Mouse (Mus musculus) lung, embryonic 15.5 days (tissue): Measurements from ENCODE around the gene Spns3. TPM values are rescaled to one million over a fixed set of nuclear protein-coding genes. Genes with fewer than 3 reads are reported as not detected.
A peak's percentile ranks its signal among the peaks of the same experiment; 100 is the strongest.

Source experiments
- ATAC-seq: fragments of 200-750 bp; cut with Nextera tagmentation; 2 replicates; pipeline ENCODE4 v1.8.0; 2017; ENCODE audit warnings: moderate number of reproducible peaks, borderline replicate concordance; ENCODE audit not compliant: low FRiP score, low TSS enrichment; ENCODE audit errors: extremely low read depth
- H3K27ac ChIP-seq: fragments of 300-500 bp; sonication (generic); 2 replicates; pipeline ENCODE4 v1.5.1; 2015; ENCODE audit warnings: moderate library complexity, mild to moderate bottlenecking, inconsistent platforms
- H3K27me3 ChIP-seq: fragments of 300-500 bp; sonication (generic); 2 replicates; pipeline ENCODE4 v1.6.1; 2015; ENCODE audit warnings: inconsistent platforms
- H3K36me3 ChIP-seq: fragments of 300-500 bp; sonication (generic); 2 replicates; pipeline ENCODE4 v1.6.1; 2015; ENCODE audit warnings: inconsistent platforms
- H3K4me1 ChIP-seq: fragments of 300-500 bp; sonication (generic); 2 replicates; pipeline ENCODE4 v1.6.1; 2015; ENCODE audit warnings: inconsistent platforms
- H3K4me2 ChIP-seq: fragments of 300-500 bp; sonication (generic); 2 replicates; pipeline ENCODE4 v1.6.1; 2015; ENCODE audit warnings: inconsistent platforms, mild to moderate bottlenecking, moderate library complexity
- H3K4me3 ChIP-seq: fragments of 300-500 bp; sonication (generic); 2 replicates; pipeline ENCODE4 v1.5.1; 2015; ENCODE audit warnings: mild to moderate bottlenecking, inconsistent platforms
- H3K9ac ChIP-seq: fragments of 300-500 bp; sonication (generic); 2 replicates; pipeline ENCODE4 v1.6.1; 2015; ENCODE audit warnings: inconsistent platforms
- H3K9me3 ChIP-seq: fragments of 300-500 bp; sonication (generic); 2 replicates; pipeline ENCODE4 v1.6.1; 2016; ENCODE audit warnings: inconsistent platforms
- whole genome bisulfite sequencing: fragments of 180-500 bp; shearing (Covaris S2); methylation state at CpG from one replicate; pipeline ENCODE4 v1.1.7; 2015; 5-methylcytosine and 5-hydroxymethylcytosine counted together
- polyA plus RNA-seq: library from polyadenylated mRNA; unstranded; fragments of >200 nt; fragmentation: Nextera tagmentation; extraction: Ambion mirVana; gene quantifications from 2 replicates; pipeline ENCODE4 v1.2.1, GENCODE M21; 2015

Gene Spns3
- polyA plus RNA-seq, 1 experiment from 2014 or later: 0.22 TPM

DNA sequence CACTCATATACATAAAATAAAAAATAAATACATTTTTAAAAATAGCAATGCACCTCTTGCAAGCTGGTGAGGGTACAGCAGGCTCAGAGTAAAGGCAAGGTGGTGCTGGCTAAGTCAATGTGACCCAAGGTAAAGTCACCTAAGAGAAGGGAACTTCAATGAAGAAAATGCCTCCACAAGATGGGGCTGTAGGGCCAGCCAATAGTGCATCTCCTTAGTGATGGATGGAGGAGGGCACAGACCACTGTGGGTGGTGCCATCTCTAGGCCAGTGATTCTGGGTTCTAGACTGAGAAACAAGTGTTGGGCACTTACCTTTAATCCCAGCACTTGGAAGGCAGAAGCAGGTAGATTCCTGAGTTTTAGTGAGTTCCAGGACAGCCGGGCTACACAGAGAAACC, 23.5 kb upstream of the Spns3 start:
- no peaks in the 10 kb centered on the region for H3K27me3 ChIP-seq
- H3K4me1 ChIP-seq: peaks cover 14% of the 10 kb centered on the region
- H3K9me3 ChIP-seq: no peaks in the 10 kb centered on the region
- WGBS: 88% methylated on average over 1 of the region's 1 CpGs
- H3K27ac ChIP-seq: no peak overlapping the region
- H3K9ac ChIP-seq: no peak overlapping the region
- H3K4me3 ChIP-seq: no peak overlapping the region
- H3K36me3 ChIP-seq: no peaks in the 10 kb centered on the region
- no peak overlapping the region for H3K4me2 ChIP-seq
- ATAC-seq: no peak

DNA sequence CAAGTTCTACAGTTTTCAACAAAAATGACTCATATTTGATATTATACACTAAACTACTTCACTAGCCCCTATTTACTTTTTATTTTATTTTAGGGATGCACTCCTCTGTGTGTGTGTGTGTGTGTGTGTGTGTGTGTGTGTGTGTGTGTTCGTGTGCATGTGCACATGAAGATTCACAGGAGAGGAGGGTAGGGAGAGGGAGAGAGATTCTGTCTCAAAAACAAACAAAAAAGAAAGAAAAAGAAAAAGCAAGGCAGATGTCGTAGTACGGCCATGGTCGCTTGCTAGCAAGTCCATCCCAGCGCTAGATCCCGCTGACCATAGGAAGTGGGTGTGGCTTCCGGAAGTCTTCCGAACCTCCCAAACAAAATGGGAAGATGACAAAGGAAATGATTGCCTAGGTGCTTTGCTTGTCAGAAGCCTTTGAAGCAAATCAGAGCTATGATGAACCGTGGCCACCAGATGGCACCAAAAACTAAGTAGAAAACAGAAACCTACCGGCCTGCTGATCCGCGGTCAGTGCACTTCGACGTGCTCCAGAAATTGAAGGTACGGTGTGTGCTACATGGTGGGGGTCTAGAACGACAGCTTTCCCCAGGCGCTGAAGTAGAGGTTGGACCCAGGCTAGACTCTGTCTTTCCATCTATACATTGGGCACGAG, 20.1 kb upstream of the Spns3 start:
- Histone ChIP-seq H3K4me3 (peak overlapping the region; percentile 22), H3K27me3 (no peaks in the 10 kb centered on the region), H3K9ac (0 out of 2 replicates have a peak overlapping the region, but pooled peaks have one; percentile 23), H3K4me2 (peak overlapping the region; percentile 49), H3K9me3 (no peaks in the 10 kb centered on the region), H3K4me1 (peaks cover 2% of the 10 kb centered on the region; the same call in 1 of the 2 replicates), H3K27ac (no peak overlapping the region), H3K36me3 (no peaks in the 10 kb centered on the region)
- no peak for ATAC-seq
- WGBS: 2% methylated on average over 18 of the region's 18 CpGs

DNA sequence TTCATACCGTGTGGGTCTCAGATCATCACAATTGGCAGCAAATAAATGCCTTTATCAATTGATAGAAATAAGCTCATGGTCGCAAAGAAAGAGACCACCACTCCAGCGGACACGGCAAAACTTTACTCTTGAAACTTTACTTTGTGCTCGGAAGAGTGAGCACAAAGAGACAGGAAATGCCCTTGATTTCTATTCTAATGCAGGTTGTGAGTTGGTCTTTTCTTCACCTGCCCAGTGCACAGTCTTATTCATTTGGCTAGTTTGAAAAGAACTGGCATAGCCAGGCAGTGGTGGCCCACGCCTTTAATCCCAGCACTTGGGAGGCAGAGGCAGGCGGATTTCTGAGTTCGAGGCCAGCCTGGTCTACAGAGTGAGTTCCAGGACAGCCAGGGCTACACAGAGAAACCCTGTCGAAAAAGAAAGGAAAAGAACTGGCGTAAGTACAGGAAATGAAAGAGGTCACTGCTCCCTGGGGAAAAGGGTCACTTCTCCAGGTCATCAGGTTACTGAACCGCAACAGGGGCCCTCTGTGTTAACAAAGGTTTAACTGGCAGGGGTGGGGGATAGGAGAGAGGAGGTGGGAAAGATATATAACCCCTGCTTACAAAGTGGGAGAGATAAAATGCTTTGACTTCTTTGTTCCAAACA, 19.5 kb upstream of the Spns3 start:
- WGBS: 73% methylated on average over 11 of the region's 11 CpGs
- Histone ChIP-seq H3K9ac (no peak overlapping the region), H3K4me2 (no peak overlapping the region)

DNA sequence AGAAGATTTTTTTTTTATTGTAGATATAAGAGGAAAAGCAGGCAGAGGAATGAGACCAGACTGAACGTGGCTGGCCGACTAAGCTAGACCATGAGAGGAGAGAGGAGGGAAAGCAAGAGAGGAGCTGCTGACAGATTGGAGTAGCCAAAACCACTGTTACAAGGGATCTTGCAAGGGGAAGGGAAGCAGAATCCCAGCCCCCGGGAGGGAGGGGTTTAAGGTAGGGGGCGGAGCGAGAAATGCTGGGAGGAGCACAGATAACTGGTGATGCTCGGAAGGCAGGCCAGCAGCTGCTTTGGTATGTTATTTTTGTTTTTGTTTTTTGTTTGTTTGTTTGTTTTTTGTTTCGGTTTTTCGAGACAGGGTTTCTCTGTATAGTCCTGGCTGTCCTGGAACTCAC, 18.7 kb upstream of the Spns3 start:
- WGBS: 34% methylated on average over 8 of the region's 8 CpGs
- Histone ChIP-seq H3K9me3 (no peaks in the 10 kb centered on the region), H3K27me3 (no peaks in the 10 kb centered on the region), H3K4me2 (no peak overlapping the region), H3K9ac (no peak overlapping the region), H3K4me1 (peaks cover 2% of the 10 kb centered on the region; the same call in 1 of the 2 replicates), H3K27ac (no peak overlapping the region), H3K36me3 (no peaks in the 10 kb centered on the region), H3K4me3 (no peak overlapping the region)
- ATAC-seq: no peak

More for the DNA sequence above, 19.5 kb upstream of the Spns3 start:
- no peak for ATAC-seq
- no peaks in the 10 kb centered on the region for H3K9me3 ChIP-seq
- peaks cover 2% of the 10 kb centered on the region; the same call in 1 of the 2 replicates for H3K4me1 ChIP-seq
- H3K27ac ChIP-seq: no peak overlapping the region
- H3K4me3 ChIP-seq: no peak overlapping the region
- H3K36me3 ChIP-seq: no peaks in the 10 kb centered on the region
- H3K27me3 ChIP-seq: no peaks in the 10 kb centered on the region

DNA sequence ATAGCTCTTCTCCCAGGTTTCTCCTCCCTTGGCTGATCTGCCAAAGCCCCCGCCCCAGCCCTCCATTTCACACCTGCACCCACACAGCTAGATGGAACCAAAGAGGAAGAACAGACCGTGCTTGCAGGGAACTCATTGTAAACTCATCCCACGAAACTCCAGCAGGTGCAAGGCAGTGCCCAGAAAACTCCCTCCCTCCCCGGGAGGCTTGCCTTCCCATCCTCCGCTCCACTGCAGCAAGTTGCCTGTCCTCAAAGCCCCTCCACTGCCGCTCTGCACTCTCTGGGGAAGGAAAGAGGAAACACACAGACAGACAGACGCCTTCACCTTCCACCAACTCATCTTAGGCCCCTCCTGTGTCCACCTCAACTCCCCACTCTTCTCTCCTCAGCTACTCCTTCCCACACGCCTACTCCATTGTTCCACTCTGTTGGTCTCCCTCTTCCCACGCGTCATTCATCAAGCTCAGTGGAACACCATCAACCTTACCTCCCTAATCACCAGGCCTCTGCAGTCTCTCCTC, 16.6 kb upstream of the Spns3 start:
- no peak overlapping the region for H3K4me2 ChIP-seq

DNA sequence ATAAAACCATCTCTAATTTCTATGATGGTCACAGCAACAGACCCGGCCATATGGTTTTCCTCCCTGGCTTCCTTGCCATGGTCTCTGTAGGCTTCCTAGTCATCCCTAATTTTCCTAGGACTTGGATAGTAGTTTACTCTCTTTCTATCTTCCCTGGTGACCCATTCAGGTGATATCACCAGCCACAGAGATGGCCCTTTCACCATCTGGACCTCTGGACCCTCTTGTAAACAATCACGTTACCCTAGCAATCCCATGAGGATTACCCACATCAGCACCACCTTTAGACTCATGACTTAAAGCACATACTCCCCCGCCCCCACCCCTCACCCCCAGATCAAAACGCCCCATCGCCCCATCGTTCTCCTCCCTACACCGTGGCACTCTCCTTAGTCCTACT, 16.0 kb upstream of the Spns3 start:
- ATAC-seq: no peak
- 63% methylated on average over 7 of the region's 7 CpGs for WGBS
- H3K4me2 ChIP-seq: no peak overlapping the region

More for the DNA sequence above, 16.6 kb upstream of the Spns3 start:
- no peaks in the 10 kb centered on the region for H3K36me3 ChIP-seq
- H3K9me3 ChIP-seq: no peaks in the 10 kb centered on the region
- H3K4me1 ChIP-seq: peaks cover 2% of the 10 kb centered on the region; the same call in 1 of the 2 replicates
- no peak overlapping the region for H3K4me3 ChIP-seq
- 42% methylated on average over 10 of the region's 10 CpGs for WGBS
- H3K27me3 ChIP-seq: no peaks in the 10 kb centered on the region
- no peak overlapping the region for H3K27ac ChIP-seq
- H3K9ac ChIP-seq: no peak overlapping the region
- ATAC-seq: no peak

DNA sequence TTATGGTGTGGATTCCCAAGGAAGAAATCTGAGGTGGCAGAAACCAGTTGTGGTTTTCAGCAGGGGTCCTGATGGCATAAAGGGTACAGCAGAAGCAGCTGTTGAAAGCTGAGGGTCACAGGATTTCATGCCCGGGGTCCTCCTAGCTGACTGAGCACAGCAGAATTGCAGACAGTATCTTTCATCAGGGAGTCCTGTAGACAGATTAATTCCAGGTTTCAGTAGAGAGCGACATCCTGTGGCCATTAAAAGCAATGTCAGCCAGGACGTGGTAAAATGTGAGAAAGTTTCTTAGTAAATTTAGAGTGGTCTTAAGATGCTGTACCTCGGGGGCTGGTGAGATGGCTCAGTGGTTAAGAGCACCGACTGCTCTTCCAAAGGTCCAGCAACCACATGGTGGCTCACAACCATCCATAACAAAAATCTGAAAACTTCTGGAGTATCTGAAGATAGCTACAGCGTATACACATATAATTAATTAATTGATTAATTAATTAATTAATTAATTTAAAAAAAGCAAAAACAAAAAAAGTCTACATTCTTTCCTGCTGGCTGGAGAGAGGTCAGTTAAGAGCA, 14.0 kb upstream of the Spns3 start:
- no peaks in the 10 kb centered on the region for H3K9me3 ChIP-seq
- H3K36me3 ChIP-seq: no peaks in the 10 kb centered on the region
- no peak overlapping the region for H3K4me3 ChIP-seq
- no peaks in the 10 kb centered on the region for H3K4me1 ChIP-seq
- WGBS: 18% methylated on average over 6 of the region's 6 CpGs
- H3K27ac ChIP-seq: no peak overlapping the region
- H3K27me3 ChIP-seq: no peaks in the 10 kb centered on the region
- no peak for ATAC-seq
- no peak overlapping the region for H3K4me2 ChIP-seq
- H3K9ac ChIP-seq: no peak overlapping the region

More for the DNA sequence above, 16.0 kb upstream of the Spns3 start:
- no peaks in the 10 kb centered on the region for H3K36me3 ChIP-seq
- H3K4me3 ChIP-seq: no peak overlapping the region
- peaks cover 2% of the 10 kb centered on the region; the same call in 1 of the 2 replicates for H3K4me1 ChIP-seq
- no peak overlapping the region for H3K27ac ChIP-seq
- H3K9ac ChIP-seq: no peak overlapping the region
- H3K9me3 ChIP-seq: no peaks in the 10 kb centered on the region
- no peaks in the 10 kb centered on the region for H3K27me3 ChIP-seq

DNA sequence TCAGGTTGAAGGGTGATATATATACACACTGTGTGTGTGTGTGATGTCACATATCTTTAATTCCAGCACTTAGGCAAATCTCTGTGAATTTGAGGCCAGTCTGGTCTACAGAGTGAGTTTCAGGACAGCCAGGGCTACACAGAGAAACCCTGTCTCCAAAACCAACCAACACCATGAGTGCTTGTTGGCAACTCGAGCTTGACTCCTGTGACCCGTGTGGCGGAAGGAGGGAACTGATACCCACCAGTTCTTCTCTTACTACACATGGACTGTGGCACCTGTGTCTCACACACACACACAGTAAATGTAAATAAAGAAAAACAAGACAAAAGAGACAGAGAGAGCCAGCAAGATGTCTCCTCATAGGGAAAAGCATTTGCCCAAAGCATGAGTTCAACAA, 10.4 kb upstream of the Spns3 start:
- H3K27ac ChIP-seq: no peak overlapping the region
- no peak for ATAC-seq
- no peaks in the 10 kb centered on the region for H3K36me3 ChIP-seq
- no peak overlapping the region for H3K4me2 ChIP-seq
- H3K9me3 ChIP-seq: no peaks in the 10 kb centered on the region
- no peak overlapping the region for H3K4me3 ChIP-seq
- H3K4me1 ChIP-seq: no peaks in the 10 kb centered on the region
- H3K9ac ChIP-seq: no peak overlapping the region
- no peaks in the 10 kb centered on the region for H3K27me3 ChIP-seq
- WGBS: 48% methylated on average over 3 of the region's 3 CpGs

DNA sequence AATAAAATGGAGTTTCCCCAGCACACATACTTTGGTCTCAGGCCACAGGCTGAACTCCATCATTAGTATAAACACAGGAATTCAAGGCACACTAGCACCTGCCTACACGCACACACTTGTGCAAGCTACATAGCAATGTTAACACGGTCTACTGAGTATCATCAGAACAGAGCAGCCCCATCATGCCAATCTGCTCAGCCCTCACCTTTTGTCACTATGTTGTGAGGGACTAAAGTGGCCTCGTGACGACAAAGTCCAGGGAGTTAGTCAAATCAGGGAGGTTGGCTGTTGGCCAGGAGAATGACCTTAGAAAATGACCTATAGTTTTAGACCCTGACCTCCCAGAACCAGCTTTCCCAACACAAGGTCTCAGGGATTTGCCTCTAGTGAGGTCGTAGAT, 7.8 kb upstream of the Spns3 start:
- no peak for ATAC-seq
- H3K27ac ChIP-seq: no peak overlapping the region
- H3K9me3 ChIP-seq: no peaks in the 10 kb centered on the region
- WGBS: 66% methylated on average over 5 of the region's 5 CpGs
- H3K4me1 ChIP-seq: no peaks in the 10 kb centered on the region
- H3K4me2 ChIP-seq: no peak overlapping the region
- H3K27me3 ChIP-seq: no peaks in the 10 kb centered on the region
- H3K9ac ChIP-seq: no peak overlapping the region
- no peak overlapping the region for H3K4me3 ChIP-seq
- no peaks in the 10 kb centered on the region for H3K36me3 ChIP-seq

DNA sequence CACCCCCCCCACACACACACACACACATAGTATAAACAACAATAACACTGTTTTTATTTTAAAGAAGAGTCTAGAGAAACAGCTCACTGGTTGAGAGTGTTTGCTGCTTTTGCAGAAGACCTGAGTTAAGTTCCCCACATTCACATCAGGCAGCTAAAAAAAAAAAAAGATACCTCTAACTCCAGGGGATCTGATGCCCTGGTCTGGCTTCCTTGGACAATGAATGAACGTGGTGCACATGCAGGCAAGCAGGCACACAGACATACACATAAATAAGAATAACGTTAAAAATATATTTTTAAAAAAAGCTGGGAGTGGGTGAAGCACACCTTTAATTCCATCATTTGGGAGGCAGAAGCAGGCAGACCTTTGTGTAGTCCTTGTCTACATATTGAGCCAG, 6.6 kb upstream of the Spns3 start:
- no peaks in the 10 kb centered on the region for H3K27me3 ChIP-seq
- no peak overlapping the region for H3K4me3 ChIP-seq
- no peak overlapping the region for H3K9ac ChIP-seq
- no peak overlapping the region for H3K27ac ChIP-seq
- no peaks in the 10 kb centered on the region for H3K36me3 ChIP-seq
- WGBS: 62% methylated on average over 2 of the region's 2 CpGs
- ATAC-seq: no peak
- no peaks in the 10 kb centered on the region for H3K9me3 ChIP-seq
- no peaks in the 10 kb centered on the region for H3K4me1 ChIP-seq
- no peak overlapping the region for H3K4me2 ChIP-seq

DNA sequence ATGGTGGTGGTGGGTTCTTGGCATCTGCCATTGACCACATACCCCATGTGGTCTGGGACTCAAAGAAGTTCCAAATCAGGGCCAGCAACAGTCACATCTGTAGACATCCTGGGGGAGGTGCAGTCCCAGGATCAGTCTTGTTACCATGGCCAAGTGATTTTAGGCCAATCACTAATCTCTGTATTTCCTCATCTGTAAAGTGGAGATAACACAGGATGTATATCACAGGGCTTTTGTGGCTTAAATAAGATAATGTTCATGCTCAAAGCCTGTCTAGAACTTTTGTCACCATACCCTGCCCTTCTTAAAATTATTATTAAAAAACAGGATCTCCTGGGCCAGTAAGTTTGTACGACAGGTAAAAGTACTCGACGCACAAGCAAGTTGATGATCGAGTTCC, 6.2 kb upstream of the Spns3 start:
- WGBS: 86% methylated on average over 4 of the region's 4 CpGs

DNA sequence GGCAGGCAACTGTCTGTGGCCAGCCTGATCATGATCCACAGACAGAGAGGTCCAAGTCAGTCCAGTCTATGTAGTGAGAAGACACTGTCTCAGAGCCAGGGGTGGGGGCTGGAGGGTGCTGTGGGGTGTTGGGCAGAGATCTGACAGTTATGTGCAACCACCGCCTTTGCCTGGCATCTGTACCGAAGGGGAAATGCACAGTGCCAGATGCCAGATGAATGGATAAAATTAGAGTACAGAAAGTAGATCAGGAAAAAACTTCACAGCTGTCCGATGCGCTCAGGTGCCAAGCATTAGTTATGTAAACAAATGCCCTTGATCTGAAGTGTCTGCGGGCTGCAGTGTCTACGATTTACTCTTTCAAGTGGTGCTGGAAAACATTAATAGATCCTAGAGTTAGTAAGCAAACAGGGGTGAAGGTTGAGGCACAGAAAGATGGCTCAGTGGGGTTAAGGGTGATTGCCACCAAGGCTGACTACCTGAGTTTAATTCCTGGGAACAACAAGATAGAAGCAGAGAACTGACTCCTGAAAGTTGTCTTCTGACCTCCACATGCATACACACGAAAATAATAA, 1.3 kb upstream of the Spns3 start:
- Histone ChIP-seq H3K9me3 (no peaks in the 10 kb centered on the region), H3K27ac (no peak overlapping the region), H3K27me3 (no peaks in the 10 kb centered on the region), H3K4me2 (no peak overlapping the region), H3K9ac (no peak overlapping the region), H3K36me3 (no peaks in the 10 kb centered on the region), H3K4me1 (no peaks in the 10 kb centered on the region), H3K4me3 (no peak overlapping the region)
- ATAC-seq: no peak
- WGBS: 33% methylated on average over 7 of the region's 7 CpGs

More for the DNA sequence above, 6.2 kb upstream of the Spns3 start:
- Histone ChIP-seq H3K27ac (no peak overlapping the region), H3K4me3 (no peak overlapping the region), H3K4me1 (no peaks in the 10 kb centered on the region), H3K36me3 (no peaks in the 10 kb centered on the region), H3K4me2 (no peak overlapping the region), H3K9me3 (no peaks in the 10 kb centered on the region), H3K9ac (no peak overlapping the region), H3K27me3 (no peaks in the 10 kb centered on the region)
- ATAC-seq: no peak
